7 mouse cellular contexts compared by ENCODE assay signal in genomic region chrX:73930402-73931062, GRCm38 (mm10). TPM values are rescaled to one million over a fixed set of nuclear protein-coding genes. Genes with fewer than 3 reads are reported as not detected.
DNase-seq lines count a peak whose midpoint lies in the region; ATAC-seq lines count a peak whose summit lies in the region.

Renbp (minus strand) TSS chrX:73930850.

- H3K9me3 ChIP-seq in hindbrain, embryonic 12.5 days (replicated peaks) = no peaks in the 10 kb centered on the region
- H3K9me3 ChIP-seq in midbrain, embryonic 16.5 days (replicated peaks; ENCODE audit: control insufficient read depth, low read length, poor library complexity, severe bottlenecking) = no peaks in the 10 kb centered on the region

- no peaks in the 10 kb centered on the region for H3K4me1 ChIP-seq in hindbrain, embryonic 12.5 days
- H3K4me1 ChIP-seq in midbrain, embryonic 16.5 days (ENCODE audit: control insufficient read depth, insufficient read depth, low read length) = no peaks in the 10 kb centered on the region

- no peaks in the 10 kb centered on the region for H3K36me3 ChIP-seq in hindbrain, embryonic 12.5 days
- H3K36me3 ChIP-seq in midbrain, embryonic 16.5 days (ENCODE audit: control insufficient read depth, insufficient read depth, low read length) = no peaks in the 10 kb centered on the region

- H3K9ac ChIP-seq in hindbrain, embryonic 12.5 days = no peak within 1 kb of the TSS
- H3K9ac ChIP-seq in midbrain, embryonic 16.5 days (ENCODE audit: low read depth, low read length) = no peak within 1 kb of the TSS

- peak within 1 kb of the TSS; percentile 31 for H3K4me2 ChIP-seq in hindbrain, embryonic 12.5 days (replicated peaks)
- 0 out of 2 replicates have a peak within 1 kb of the TSS, but pooled peaks have one; percentile 1 for H3K4me2 ChIP-seq in midbrain, embryonic 16.5 days (ENCODE audit: low read length)

- no peak within 1 kb of the TSS for H3K4me3 ChIP-seq in hindbrain, embryonic 12.5 days
- no peak within 1 kb of the TSS for H3K4me3 ChIP-seq in midbrain, embryonic 16.5 days (ENCODE audit: low read depth, low read length)

- peak; percentile 50; the same call in 1 of the 2 replicates for ATAC-seq in hindbrain, embryonic 12.5 days (ENCODE audit: low FRiP score)
- ATAC-seq in midbrain, embryonic 16.5 days = no peak

- no peaks in the 10 kb centered on the region for H3K27me3 ChIP-seq in hindbrain, embryonic 12.5 days
- no peaks in the 10 kb centered on the region for H3K27me3 ChIP-seq in midbrain, embryonic 16.5 days (ENCODE audit: control insufficient read depth, insufficient read depth, low read depth, low read length)

- no peak within 1 kb of the TSS for H3K27ac ChIP-seq in hindbrain, embryonic 12.5 days
- H3K27ac ChIP-seq in midbrain, embryonic 16.5 days (ENCODE audit: low read length) = no peak within 1 kb of the TSS

- DNase-seq in Muller cell, postnatal 12 days (ENCODE audit: inconsistent ontology term) = peak; percentile 90
- DNase-seq in adrenal gland, postnatal 4 days (ENCODE audit: low spot score in 2 of 2) = peak in 1 of 2 experiments; percentile 32
- peak; percentile 40 for DNase-seq in forelimb bud, embryonic 11.5 days (ENCODE audit: low read depth, low spot score)
- DNase-seq in liver = peak; percentile 85
- peak; percentile 49 for DNase-seq in testis, postnatal 14 days (ENCODE audit: low spot score)

- WGBS in hindbrain, embryonic 12.5 days = 40% methylated on average over 17 of the region's 17 CpGs
- WGBS in midbrain, embryonic 16.5 days = 44% methylated on average over 17 of the region's 17 CpGs

RNA-seq across cellular contexts. Expression of gene Renbp, which starts in this region (rescaled TPM):
- 10 to 100 TPM; 30.4 to 30.8 TPM for total RNA-seq in adrenal gland, postnatal 4 days (2021)
- 19.7 and 20.3 TPM in 2 replicates for polyA plus RNA-seq in hindbrain, embryonic 12.5 days (2016; fragmentation: Nextera tagmentation; extraction: Ambion mirVana)
- 8.9 and 9.1 TPM in 2 replicates for polyA plus RNA-seq in midbrain, embryonic 16.5 days (2015; fragmentation: Nextera tagmentation; extraction: Ambion mirVana)
